Mouse (Mus musculus): Measurements from ENCODE around the gene Intu.

GRCm38 (mm10) chr3:40716056-40716455, 185.0 kb downstream of the Intu start:
- no peak for TF ChIP-seq CTCF (IDR thresholded peaks at IDR 0.05; ENCODE audit: control insufficient read depth, insufficient read depth, insufficient read length)
- no peak for TF ChIP-seq MYOD1 (IDR thresholded peaks at IDR 0.05; ENCODE audit: control insufficient read depth, insufficient read length, low read depth)
- no peak for TF ChIP-seq USF1 (IDR thresholded peaks at IDR 0.05; ENCODE audit: low read depth)
- no peak for TF ChIP-seq CEBPB (IDR thresholded peaks at IDR 0.05; ENCODE audit: low read depth)
- no peak for TF ChIP-seq MAX (IDR thresholded peaks at IDR 0.05)

All from C2C12 (cell line).